Mouse (Mus musculus) stomach, embryonic 14.5 days (tissue): ENCODE measurements around the gene Cwh43. TPM values are rescaled to one million over a fixed set of nuclear protein-coding genes. Genes with fewer than 3 reads are reported as not detected.

ENCODE experiments used
- ATAC-seq: fragments of 200-750 bp; cut with Nextera tagmentation; 2 replicates; pipeline ENCODE4 v1.8.0; 2017; ENCODE audit warnings: low read depth, moderate TSS enrichment; ENCODE audit not compliant: insufficient number of reproducible peaks, insufficient read depth, low FRiP score
- H3K27ac ChIP-seq: fragments of 300-500 bp; sonication (generic); 2 replicates; pipeline ENCODE4 v1.5.1; 2014; ENCODE audit warnings: mild to moderate bottlenecking, low read length, moderate library complexity, mixed read lengths
- H3K27me3 ChIP-seq: fragments of 300-500 bp; sonication (generic); 2 replicates; pipeline ENCODE4 v1.6.1; 2014; ENCODE audit warnings: low read length, control low read depth, mixed read lengths; ENCODE audit not compliant: control insufficient read depth, insufficient read depth
- H3K36me3 ChIP-seq: fragments of 300-500 bp; sonication (generic); 2 replicates; pipeline ENCODE4 v1.6.1; 2014; ENCODE audit warnings: mild to moderate bottlenecking, control low read depth, low read length, moderate library complexity, mixed read lengths; ENCODE audit not compliant: control insufficient read depth, insufficient read depth
- H3K4me1 ChIP-seq: fragments of 300-500 bp; sonication (generic); 2 replicates; pipeline ENCODE4 v1.6.1; 2014; ENCODE audit warnings: low read length, control low read depth, mixed read lengths; ENCODE audit not compliant: control insufficient read depth, insufficient read depth
- H3K4me2 ChIP-seq: fragments of 300-500 bp; sonication (generic); replicated peaks from 2 replicates; pipeline ENCODE4 v1.6.1; 2014; ENCODE audit warnings: low read depth, low read length, control low read depth
- H3K4me3 ChIP-seq: fragments of 300-500 bp; sonication (generic); 2 replicates; pipeline ENCODE4 v1.5.1; 2014; ENCODE audit warnings: low read depth, low read length, control low read depth
- H3K9ac ChIP-seq: fragments of 300-500 bp; sonication (generic); replicated peaks from 2 replicates; pipeline ENCODE4 v1.6.1; 2014; ENCODE audit warnings: low read depth, mild to moderate bottlenecking, control low read depth, low read length, moderate library complexity, mixed read lengths
- H3K9me3 ChIP-seq: fragments of 300-500 bp; sonication (generic); 2 replicates; pipeline ENCODE4 v1.6.1; 2016; ENCODE audit warnings: low read depth, low read length, control low read depth; ENCODE audit not compliant: control insufficient read depth
- WGBS: fragments of 180-500 bp; shearing (Covaris S2); extraction: QIAGEN DNeasy Blood & Tissue Kit; methylation state at CpG from one replicate; pipeline ENCODE4 v1.1.7; 2014; 5-methylcytosine and 5-hydroxymethylcytosine counted together
- polyA plus RNA-seq: library from polyadenylated mRNA; unstranded; fragments of >200 nt; fragmentation: Nextera tagmentation; extraction: Ambion mirVana; gene quantifications from 2 replicates; pipeline ENCODE4 v1.2.1, GENCODE M21; 2014

Cwh43 gene
- polyA plus RNA-seq, 1 experiment from 2014 or later: not detected

DNA sequence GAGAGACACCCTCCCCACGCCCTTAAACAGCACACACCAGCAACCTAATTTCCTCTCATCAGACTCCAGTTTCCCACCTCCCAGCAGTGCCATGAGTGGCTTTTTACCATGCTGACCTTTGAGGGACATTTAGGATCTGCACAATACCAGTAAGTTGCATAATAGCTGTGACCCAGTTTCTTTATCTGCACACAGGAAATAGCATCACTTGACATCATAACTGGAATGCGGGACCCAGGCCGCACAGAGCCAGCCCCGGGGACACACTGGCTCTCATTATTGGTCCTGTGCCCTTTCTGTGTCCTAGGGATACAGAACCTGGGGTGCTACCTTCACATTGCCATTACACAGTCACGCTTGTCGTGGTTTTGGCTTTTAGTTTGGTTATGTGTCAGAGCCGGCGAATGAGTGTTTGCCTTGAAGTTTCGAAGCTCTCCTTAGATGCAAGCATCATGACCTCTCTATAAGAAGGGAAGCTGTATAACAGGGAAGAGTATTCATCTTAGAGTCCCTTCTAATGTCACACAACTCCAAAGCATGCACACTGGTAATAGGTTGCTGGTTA, 23.8 kb upstream of the Cwh43 start:
- no peaks in the 10 kb centered on the region for H3K36me3 ChIP-seq
- no peak overlapping the region for H3K27ac ChIP-seq
- no peaks in the 10 kb centered on the region for H3K4me1 ChIP-seq
- H3K4me2 ChIP-seq: no peak overlapping the region
- no peaks in the 10 kb centered on the region for H3K27me3 ChIP-seq
- WGBS: 81% methylated on average over 9 of the region's 9 CpGs
- no peak overlapping the region for H3K4me3 ChIP-seq
- no peaks in the 10 kb centered on the region for H3K9me3 ChIP-seq
- no peak for ATAC-seq
- H3K9ac ChIP-seq: no peak overlapping the region

DNA sequence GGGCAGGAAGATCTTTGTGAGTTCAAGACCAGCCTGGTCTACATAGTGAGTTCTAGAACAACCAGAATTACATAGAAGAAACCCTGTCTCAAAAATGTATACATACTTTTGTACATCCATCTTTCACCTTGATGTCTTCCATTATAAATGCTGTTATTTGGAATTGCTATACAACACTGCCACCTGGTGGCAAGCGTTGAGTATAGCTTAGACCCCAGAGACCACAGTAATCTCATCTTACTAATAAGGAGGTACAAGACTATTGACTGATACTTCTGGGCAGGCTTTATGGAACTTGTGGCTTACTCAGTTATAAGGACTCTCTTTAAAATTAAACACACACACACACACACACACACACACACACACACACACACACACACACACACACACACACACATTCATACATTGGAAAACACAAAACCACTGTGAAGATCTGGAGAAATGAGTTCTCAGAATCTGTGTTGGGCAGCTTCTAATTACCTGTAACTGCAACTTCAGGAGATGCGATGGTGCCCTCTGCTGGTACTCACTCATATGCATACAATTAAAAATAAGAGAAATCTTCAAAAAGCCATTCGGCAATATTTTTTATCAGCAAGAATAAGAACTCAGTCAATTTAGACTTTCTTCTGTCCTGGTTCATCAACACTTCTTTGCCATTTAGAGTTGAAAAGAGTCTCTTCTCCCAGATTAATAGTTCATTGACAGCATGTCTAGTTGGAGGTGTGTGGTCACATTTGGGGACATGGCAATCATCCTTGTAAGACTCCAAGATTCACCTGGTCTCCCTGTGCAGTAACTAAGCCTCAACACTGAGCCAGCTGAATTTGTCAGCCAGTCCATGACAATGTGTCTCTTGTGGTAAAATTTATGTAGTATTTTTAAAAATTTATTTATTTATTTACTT, 22.9 kb upstream of the Cwh43 start:
- Histone ChIP-seq H3K4me1 (no peaks in the 10 kb centered on the region), H3K4me3 (no peak overlapping the region), H3K4me2 (no peak overlapping the region), H3K27me3 (no peaks in the 10 kb centered on the region), H3K9me3 (no peaks in the 10 kb centered on the region), H3K36me3 (no peaks in the 10 kb centered on the region), H3K27ac (no peak overlapping the region), H3K9ac (no peak overlapping the region)
- WGBS: 29% methylated on average over 3 of the region's 3 CpGs
- ATAC-seq: no peak; the same call in 1 of the 2 replicates

DNA sequence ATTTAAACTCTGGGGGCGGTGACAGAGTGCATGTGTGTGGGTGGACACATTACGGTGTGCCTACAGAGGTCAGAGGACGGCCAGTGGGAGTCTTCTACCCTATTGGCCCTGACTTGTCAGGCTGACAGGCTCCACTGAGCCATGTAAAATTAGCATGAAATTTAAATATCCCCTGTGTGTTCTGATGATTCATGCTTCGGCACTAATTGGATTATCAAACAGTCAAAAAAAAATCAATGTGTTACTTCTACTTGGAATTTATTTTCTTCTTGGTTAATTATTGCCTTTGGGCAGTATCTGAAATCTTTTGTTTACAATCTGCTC, 22.3 kb upstream of the Cwh43 start:
- WGBS: 67% methylated on average over 4 of the region's 4 CpGs
- no peak overlapping the region for H3K4me2 ChIP-seq
- H3K4me3 ChIP-seq: no peak overlapping the region
- no peak overlapping the region for H3K9ac ChIP-seq
- H3K27ac ChIP-seq: no peak overlapping the region
- no peak for ATAC-seq
- H3K4me1 ChIP-seq: no peaks in the 10 kb centered on the region
- H3K9me3 ChIP-seq: no peaks in the 10 kb centered on the region
- no peaks in the 10 kb centered on the region for H3K36me3 ChIP-seq
- no peaks in the 10 kb centered on the region for H3K27me3 ChIP-seq

DNA sequence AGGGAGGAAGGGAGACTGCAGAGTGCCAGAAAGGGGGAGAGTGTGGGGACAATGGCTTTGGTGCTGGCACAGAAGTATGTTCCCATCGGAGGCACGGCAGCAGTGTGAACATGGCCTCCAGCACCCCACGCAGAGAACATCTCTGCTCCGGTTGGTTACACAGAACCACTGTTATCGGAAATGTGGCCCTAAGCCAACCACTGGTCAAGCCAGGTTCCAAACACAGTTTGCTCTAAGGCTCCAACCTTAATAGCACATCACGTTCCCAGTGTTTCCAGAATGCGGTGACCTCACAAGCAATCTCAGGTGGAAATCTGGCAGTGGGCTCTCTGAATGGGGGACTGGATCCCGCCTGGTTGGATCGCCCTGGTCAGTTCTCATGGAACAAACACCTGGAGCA, 12.8 kb upstream of the Cwh43 start:
- no peak overlapping the region for H3K4me2 ChIP-seq
- H3K36me3 ChIP-seq: no peaks in the 10 kb centered on the region
- H3K4me1 ChIP-seq: no peaks in the 10 kb centered on the region
- H3K27me3 ChIP-seq: no peaks in the 10 kb centered on the region
- no peak overlapping the region for H3K27ac ChIP-seq
- no peaks in the 10 kb centered on the region for H3K9me3 ChIP-seq
- no peak for ATAC-seq
- no peak overlapping the region for H3K4me3 ChIP-seq
- no peak overlapping the region for H3K9ac ChIP-seq
- WGBS: 78% methylated on average over 9 of the region's 9 CpGs

DNA sequence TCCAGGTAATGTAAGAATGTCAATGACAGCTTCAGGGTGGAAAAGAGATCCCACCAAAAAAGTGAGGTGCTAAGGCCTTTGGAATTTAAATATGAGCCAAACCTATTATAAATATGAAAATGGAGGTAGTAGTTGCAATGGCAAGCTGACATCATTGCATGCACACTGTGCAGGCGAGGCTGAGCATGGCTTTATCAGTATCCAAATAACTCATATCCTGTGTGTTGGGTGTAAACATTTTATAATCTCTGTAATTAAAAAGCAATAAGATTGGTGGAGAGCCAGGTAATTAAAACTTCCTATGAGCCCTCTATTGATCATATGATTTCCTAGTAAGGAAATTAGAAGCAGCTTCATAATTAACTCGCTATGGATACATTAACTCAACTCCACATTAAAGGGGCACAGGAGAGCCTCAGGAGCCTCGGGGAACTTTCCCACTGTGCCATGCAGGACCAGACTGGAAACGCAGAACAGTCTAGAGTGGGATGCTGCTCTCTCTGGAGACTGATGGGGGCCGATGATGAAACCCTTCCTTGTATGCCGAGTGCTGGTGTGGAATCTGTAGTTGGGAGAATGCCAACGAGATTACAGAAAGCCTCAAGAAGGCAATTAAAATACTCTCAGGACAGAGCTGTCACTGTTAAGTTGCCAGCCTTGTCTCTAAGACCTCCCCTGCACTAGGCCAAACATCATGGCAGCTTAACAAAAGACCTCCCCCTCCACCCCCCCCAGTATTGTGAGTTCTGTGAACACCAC, 5.9 kb upstream of the Cwh43 start:
- WGBS: 35% methylated on average over 7 of the region's 7 CpGs
- 0 out of 2 replicates have a peak, but pooled peaks have one; percentile 28 for ATAC-seq
- Histone ChIP-seq H3K27me3 (0 out of 2 replicates have a peak, but pooled peaks cover 2% of the 10 kb centered on the region), H3K4me2 (no peak overlapping the region), H3K4me1 (peaks cover 4% of the 10 kb centered on the region), H3K36me3 (no peaks in the 10 kb centered on the region), H3K9me3 (no peaks in the 10 kb centered on the region), H3K9ac (no peak overlapping the region), H3K27ac (no peak overlapping the region), H3K4me3 (no peak overlapping the region)

DNA sequence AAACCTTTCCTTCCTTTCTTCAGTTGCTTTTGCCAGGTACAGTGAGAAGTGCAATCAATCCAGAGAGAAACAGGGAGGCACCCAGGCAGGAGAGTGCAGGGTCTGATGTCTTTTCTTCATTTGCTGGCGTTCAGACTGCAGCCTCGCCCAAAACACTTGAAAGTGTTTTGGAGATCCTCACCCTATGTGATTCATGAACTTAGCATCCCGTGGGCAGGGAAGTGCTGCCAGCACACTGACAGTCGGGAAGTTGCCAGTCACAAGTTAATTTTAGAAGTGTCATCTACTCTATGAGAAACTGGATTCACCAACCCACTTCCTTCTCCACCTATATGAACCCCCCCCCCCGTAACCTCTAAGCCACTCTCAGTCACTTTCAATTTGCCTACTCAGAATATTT, 4.5 kb upstream of the Cwh43 start:
- H3K9ac ChIP-seq: no peak overlapping the region
- no peak overlapping the region for H3K4me3 ChIP-seq
- H3K4me2 ChIP-seq: no peak overlapping the region
- no peak for ATAC-seq
- no peak overlapping the region for H3K27ac ChIP-seq
- peaks cover 9% of the 10 kb centered on the region; the same call in 1 of the 2 replicates for H3K27me3 ChIP-seq
- H3K36me3 ChIP-seq: no peaks in the 10 kb centered on the region
- WGBS: 63% methylated on average over 5 of the region's 5 CpGs
- peaks cover 9% of the 10 kb centered on the region for H3K4me1 ChIP-seq
- no peaks in the 10 kb centered on the region for H3K9me3 ChIP-seq

DNA sequence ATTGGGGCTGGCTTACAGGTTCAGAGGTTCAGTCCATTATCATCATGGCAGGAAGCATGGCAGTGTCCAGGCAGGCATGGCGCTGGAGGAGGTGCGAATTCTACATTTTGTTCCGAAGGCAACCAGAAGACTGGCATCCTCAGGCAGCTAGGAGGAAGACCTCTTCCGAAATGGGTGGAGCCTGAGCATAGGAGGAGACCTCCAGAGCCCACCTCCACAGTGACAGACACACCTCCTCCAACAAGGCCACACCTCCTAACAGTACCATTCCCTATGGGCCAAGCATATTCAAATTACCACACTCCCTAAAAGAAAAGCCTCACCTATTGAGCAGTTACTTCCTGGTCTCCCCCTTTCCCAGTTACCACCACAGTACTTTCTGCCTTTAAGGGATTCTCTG, 3.0 kb upstream of the Cwh43 start:
- Histone ChIP-seq H3K27me3 (peaks cover 12% of the 10 kb centered on the region; the same call in 1 of the 2 replicates), H3K4me2 (no peak overlapping the region), H3K9ac (no peak overlapping the region), H3K36me3 (no peaks in the 10 kb centered on the region), H3K4me3 (no peak overlapping the region), H3K9me3 (no peaks in the 10 kb centered on the region), H3K27ac (no peak overlapping the region), H3K4me1 (peaks cover 9% of the 10 kb centered on the region)
- no peak for ATAC-seq
- 91% methylated on average over 4 of the region's 4 CpGs for WGBS

DNA sequence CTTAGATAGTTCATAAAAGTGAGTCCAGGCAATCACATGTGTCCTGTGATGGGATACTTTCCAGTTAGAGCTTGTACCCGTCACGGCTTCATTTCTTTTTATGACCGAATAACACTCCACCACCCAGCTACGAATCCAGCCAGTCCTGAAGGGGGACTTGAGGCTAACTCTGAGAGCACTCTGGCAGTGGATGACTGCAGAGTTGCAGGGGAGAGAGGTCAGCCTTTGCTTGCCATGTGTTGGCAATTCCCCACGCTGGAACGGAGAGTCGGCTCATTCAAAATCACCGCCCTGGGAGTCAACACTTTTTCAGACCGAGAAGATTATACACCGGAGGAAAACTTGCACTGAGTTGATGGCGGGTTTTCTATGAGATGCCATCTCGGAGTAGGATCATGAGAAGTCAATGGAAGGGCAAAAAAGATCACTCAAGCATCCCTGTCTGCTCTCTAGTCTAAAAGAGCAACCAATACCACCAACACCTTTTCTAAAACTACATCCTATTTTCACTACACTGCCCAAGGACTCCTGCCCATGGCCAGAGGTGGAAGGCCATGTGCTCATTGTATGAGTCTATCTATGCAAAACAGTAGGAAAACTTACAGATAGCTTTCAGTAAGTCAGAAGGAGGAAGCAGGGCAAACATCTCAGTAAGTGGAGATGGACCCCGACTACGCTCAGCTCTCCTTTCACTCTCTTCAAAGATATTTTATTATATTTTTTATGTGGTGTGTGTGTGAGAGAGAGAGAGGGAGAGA, 2.4 kb upstream of the Cwh43 start:
- Histone ChIP-seq H3K9ac (no peak overlapping the region), H3K9me3 (no peaks in the 10 kb centered on the region), H3K4me1 (peaks cover 9% of the 10 kb centered on the region), H3K36me3 (no peaks in the 10 kb centered on the region), H3K27me3 (peaks cover 12% of the 10 kb centered on the region; the same call in 1 of the 2 replicates), H3K4me3 (no peak overlapping the region), H3K27ac (no peak overlapping the region), H3K4me2 (no peak overlapping the region)
- ATAC-seq: no peak
- WGBS: 85% methylated on average over 14 of the region's 14 CpGs
